Mouse (Mus musculus): ENCODE measurements at regions not wholly inside any gene's neighbourhood (a gene's known extent, or its start where the extent isn't known, plus 50 kb on each side); places are given as distances from the start of the nearest gene placed in this dataset.

DNA sequence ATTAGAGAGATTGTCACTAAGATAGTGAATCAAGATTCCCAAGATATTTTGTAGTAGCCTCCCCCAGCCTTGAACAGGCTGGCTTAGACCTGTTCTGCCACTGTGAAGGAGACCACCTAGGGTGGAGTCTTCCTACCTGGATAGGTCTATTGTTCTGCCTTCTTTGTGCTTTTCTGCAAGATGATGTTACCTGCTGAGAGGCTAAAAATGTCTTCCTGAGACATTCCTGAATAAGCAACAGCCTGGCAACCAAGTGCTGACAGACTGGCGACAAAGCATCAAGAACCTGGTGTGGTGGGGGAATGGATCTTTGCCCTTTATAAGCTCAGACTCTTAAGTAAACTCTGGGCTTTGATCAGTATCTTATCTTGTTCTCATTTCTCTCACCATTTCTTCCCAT is 447.8 kb downstream of the Dync2h1 start:
- TF ChIP-seq E2F4 (IDR thresholded peaks at IDR 0.05; ENCODE audit: insufficient read depth) (no peak), POLR2A (IDR thresholded peaks at IDR 0.05; ENCODE audit: insufficient read length, low read depth) (no peak), CEBPB (IDR thresholded peaks at IDR 0.05; ENCODE audit: insufficient read depth, poor library complexity, severe bottlenecking) (no peak), USF1 (IDR thresholded peaks at IDR 0.05; ENCODE audit: low read depth) (no peak), MAX (IDR thresholded peaks at IDR 0.05; ENCODE audit: low read depth) (no peak), TCF12 (IDR thresholded peaks at IDR 0.05; ENCODE audit: insufficient read depth, poor library complexity, severe bottlenecking) (no peak), POLR2AphosphoS2 (IDR thresholded peaks at IDR 0.05; ENCODE audit: insufficient read length, low read depth) (no peak), SRF (IDR thresholded peaks at IDR 0.05; ENCODE audit: control insufficient read depth, insufficient read length, low read depth) (no peak), MYOD1 (IDR thresholded peaks at IDR 0.05; ENCODE audit: control insufficient read depth in 1 of 3, insufficient read length in 2 of 3, low read depth in 2 of 3) (no peak)

All from myocyte (in vitro differentiated cells).